Mouse (Mus musculus) kidney, adult 10 weeks (tissue): ENCODE results near the gene Grcc10. TPM values are rescaled to one million over a fixed set of nuclear protein-coding genes. Genes with fewer than 3 reads are reported as not detected.

Experiments
- polyA plus RNA-seq: library from polyadenylated mRNA; stranded (reverse); fragments of 350-450 nt; fragmentation: Illumina TruSeq; extraction: RNeasy Lipid Tissue Mini Kit (QIAGEN cat#74804); gene quantifications from one replicate; pipeline ENCODE4 v1.2.3, GENCODE M21; 2014; ENCODE audit warnings: low read depth, low replicate concordance

The Grcc10 gene
- 2.9 TPM for polyA plus RNA-seq

DNA sequence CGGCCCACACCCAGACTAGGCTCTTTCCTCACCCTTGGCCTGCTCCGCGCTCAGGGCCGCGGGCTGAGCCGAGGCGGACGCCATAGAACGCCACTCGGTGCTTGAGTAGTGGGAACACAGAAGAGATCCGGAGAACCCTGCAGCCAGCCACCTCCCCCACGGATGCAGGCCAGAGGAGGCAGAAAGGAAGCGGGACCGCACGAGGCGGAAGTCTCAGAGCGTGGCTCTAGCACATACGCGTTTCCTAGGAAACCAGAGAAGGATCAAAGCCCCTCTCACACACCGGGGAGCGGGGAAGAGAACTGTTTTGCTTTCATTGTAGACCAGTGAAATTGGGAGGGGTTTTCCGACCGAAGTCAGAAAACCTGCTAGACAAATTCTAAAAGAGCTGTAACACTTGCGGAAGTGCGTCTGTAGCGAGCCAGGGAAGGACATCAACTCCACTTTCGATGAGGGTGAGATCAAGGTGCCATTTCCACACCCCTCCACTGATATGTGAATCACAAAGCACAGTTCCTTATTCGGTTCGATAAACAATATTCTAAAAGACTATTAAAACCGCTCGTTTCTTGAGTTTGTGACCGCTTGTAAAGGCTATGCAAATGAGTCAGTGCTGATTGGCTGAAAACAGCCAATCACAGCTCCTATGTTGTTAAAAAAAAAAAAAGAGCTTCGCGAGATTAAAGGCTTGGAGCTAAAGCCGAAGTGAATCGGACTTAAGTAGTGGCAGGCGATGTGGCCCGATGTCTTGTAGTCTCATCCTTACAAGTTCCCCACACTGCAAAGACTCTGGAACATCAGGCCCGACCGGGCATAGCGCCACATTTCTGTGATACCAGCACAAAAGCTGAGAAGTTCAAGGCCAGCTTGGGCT, at the start of gene Grcc10:
Gene Grcc10, minus strand, starts transcription at position 487 of the 874 bp plus-strand sequence.

DNA sequence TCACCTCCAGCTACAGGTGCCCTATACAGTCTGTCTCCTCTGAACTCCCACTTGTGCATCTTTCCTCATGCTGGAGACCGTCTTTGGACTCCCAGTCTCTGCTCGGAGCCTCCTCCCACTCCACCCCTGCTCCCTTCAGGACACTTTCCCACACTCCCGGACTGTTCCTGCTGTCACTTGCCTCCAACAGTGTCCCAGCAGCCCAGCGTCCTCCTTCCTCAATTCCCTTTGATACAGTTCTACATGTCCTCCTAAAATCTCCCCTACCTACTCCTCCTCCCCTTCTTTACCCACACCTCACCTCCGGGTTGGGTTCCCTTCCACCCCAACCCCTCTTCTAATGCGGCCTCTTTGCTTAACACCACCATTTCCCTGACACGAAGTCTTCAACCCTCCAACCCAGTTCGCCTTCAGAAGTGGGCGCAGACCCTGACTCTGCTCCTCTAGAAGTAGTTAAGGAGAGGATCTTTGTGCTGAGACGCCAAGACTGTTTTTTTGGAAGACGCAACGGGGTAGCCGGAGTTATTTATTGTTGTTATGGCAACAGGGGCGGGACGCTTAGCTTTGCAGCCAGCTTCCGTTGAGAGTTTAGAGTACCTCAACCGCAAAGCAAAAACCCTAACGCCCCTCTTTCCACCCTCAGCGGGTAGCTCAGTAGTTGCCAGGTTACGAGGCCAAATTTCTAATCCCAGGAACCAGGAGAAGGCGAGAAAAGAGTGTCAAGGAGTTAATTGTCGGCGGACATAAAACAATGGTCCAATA, 38.2 kb upstream of the Grcc10 start, which contains the start of gene Lrrc23:
Gene Lrrc23, minus strand, starts transcription at position 506 of the 762 bp plus-strand sequence.

DNA sequence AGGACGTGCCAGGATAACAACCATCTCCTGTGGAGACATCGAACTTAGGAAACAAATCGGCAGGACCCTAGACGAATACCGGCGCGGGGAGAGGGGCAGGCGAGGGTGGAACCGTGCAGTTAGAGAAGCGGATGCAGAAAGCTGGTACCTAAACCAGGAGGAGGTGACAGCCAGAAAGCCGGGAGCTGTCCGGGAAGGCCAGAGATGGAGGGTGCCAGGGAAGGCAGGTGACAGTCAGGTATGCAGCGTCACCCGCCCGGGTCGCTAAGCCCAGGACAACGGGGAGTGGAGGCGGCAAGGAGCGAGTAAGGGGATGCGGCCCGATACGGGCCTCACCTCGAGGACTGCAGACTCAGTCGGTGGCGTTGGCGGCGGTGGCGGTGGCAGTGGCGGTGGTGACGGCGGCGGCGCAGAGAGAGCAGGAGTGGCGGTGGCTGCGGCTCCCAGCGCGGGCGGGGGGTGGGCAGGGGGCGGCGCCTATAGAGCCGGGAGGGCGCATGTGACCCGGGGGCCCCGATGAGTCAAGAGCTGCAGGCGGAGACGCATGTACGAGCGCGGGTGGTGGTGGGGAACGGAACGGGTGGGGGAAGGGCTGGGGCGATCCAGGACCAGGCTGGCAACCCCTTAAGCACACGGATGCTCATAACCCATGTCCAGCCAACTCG, 28.1 kb upstream of the Grcc10 start, which contains the start of gene Eno2:
Gene Eno2, minus strand, starts transcription at position 573 of the 665 bp plus-strand sequence.

DNA sequence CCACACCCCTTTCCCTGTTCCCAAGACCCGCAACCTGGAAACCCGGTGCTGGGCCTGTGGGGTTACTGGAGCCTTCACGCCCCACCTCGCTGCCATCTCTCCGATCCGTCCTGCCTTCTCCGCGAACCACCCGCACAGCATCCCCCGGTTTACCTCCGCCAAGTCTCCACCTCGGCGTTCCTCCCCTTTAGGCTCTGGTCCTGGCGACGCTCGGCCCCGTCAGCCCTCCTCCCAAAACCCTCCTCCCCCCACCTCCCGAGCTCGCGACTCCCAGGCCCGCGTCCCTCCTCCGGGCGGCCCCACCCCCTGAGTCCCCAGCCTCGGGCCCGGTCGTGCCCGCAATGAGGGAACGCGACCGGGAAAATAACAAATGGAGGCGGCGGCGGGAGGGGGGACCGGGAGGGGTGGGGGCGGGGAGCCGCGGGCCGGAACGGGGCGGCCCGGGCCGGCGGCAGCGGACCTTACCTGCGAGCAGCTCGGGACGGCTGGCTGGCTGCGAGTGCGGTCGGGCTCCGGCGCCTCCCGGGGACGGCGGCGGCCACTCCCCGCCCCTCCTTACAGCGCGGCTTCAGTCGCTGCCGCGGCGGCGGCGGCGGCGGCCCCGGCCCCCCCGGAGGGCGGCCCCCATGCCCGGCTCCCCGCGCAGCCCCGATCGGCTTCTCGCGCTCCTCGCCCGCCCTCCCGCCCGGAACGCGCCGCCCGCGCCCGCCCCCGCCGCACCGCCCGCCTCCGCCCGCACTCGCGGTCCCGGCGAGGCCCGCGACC, 14.8 kb upstream of the Grcc10 start, which contains the start of the genes Gm45234 and Atn1:
Gene Gm45234, minus strand, starts transcription at position 191 of the 765 bp plus-strand sequence.
Gene Atn1, minus strand, starts transcription at position 694 of the 765 bp plus-strand sequence.

DNA sequence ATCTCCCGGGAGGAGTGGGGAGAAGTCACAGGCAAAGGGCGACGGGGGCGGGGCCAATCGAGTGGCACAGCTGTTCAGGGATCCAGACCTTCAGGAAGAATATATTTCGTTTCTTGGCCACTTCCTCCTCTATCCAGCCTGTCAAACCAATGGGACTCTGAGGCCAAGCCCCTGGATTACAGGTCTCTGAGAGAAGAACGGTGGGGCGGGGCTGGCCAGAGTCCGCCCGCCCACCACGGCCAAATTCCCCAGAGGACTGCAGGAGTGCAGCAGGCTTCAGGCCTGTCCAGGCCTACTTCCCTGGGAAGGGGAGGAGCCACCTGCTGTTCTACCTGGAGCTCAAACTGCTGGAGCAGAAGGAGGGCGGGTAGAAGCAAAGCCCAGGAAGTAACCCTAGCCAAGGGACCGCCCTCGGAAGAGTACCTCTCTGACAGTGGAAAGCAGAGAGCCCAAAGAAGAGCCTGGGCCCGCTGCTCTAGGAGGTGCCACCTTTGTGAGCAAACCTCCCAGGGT, 2.6 kb downstream of the Grcc10 start, which contains the start of gene Ptpn6:
Gene Ptpn6, minus strand, starts transcription at position 204 of the 513 bp plus-strand sequence.

DNA sequence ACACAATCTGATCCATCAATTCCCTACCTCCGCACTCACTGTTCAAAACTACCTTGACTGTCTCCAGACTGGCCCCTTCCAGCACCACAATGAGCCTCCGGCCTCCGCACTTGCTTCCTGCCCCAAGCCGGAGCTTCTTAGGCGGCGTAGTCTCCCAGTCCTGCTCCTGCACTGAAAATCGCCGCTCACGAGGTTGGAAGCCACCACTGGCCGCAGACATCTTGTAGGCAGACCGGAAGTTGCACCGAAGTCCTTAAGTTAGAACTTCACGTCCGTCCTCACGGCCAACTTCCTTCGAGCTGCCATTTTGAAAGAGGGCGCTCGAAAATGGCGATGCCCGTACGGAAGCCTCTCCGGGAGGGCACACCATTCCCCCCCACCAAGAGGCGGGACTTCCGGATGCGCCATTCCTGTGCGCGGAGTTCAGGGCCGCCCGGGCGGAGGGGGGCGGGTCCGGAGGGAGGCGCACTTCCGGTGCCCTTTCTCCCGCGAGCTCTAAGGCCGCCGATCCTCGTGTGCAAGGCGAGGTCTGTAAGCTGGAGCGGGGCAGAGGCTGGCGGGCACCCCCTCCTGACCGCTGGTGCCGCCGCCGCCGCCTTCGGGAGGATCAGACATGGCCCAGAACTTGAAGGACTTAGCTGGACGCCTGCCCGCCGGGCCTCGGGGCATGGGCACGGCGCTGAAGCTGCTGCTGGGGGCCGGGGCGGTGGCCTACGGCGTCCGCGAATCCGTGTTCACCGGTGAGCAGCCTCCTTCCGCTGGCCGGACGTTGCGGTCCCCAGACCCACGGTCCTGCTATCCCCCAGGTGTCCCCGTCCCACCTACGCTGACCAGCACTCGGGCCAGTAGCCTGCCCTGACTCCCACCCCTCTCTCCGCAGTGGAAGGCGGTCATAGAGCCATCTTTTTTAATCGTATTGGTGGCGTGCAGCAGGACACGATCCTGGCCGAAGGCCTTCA, 29.1 kb downstream of the Grcc10 start, which contains the start of the genes Emg1 and Phb2:
Gene Emg1, minus strand, starts transcription at position 355 of the 959 bp plus-strand sequence.
Gene Phb2, plus strand, starts transcription at position 513 of the 959 bp plus-strand sequence.

Other genes with a start within 250 kb of the Grcc10 start
- gene C1rl, start 248.3 kb downstream of the Grcc10 start, polyA plus RNA-seq, result 5.5 TPM
- gene C1ra, start 229.0 kb downstream of the Grcc10 start, polyA plus RNA-seq, result 6.9 TPM
- 38.4 TPM for gene C1s1, start 199.0 kb downstream of the Grcc10 start, polyA plus RNA-seq
- not detected for gene C1rb, start 171.1 kb downstream of the Grcc10 start, polyA plus RNA-seq
- 0.20 TPM for gene C1s2, start 105.3 kb downstream of the Grcc10 start, polyA plus RNA-seq
- gene Lpcat3, start 78.3 kb downstream of the Grcc10 start, polyA plus RNA-seq, result 51.6 TPM
- 19.5 TPM for gene Emg1, start 29.2 kb downstream of the Grcc10 start, polyA plus RNA-seq
- 27.3 TPM for gene Phb2, start 29.0 kb downstream of the Grcc10 start, polyA plus RNA-seq
- gene Ptpn6, start 2.7 kb downstream of the Grcc10 start, polyA plus RNA-seq, result 1.1 TPM
- gene Gm45234, start 14.6 kb upstream of the Grcc10 start, polyA plus RNA-seq, result not detected
- 1.1 TPM for gene Atn1, start 15.2 kb upstream of the Grcc10 start, polyA plus RNA-seq
- gene Eno2, start 28.3 kb upstream of the Grcc10 start, polyA plus RNA-seq, result not detected
- gene Lrrc23, start 38.4 kb upstream of the Grcc10 start, polyA plus RNA-seq, result not detected
- 0.36 TPM for gene Spsb2, start 67.3 kb upstream of the Grcc10 start, polyA plus RNA-seq
- gene Tpi1, start 72.9 kb upstream of the Grcc10 start, polyA plus RNA-seq, result 40.9 TPM
- 17.3 TPM for gene Usp5, start 88.1 kb upstream of the Grcc10 start, polyA plus RNA-seq
- gene Cdca3, start 88.2 kb upstream of the Grcc10 start, polyA plus RNA-seq, result 0.69 TPM
- gene Gnb3, start 98.9 kb upstream of the Grcc10 start, polyA plus RNA-seq, result not detected
- not detected for gene P3h3, start 116.4 kb upstream of the Grcc10 start, polyA plus RNA-seq
- not detected for gene Gpr162, start 122.6 kb upstream of the Grcc10 start, polyA plus RNA-seq
- 0.36 TPM for gene Cd4, start 146.8 kb upstream of the Grcc10 start, polyA plus RNA-seq
- not detected for gene Lag3, start 170.3 kb upstream of the Grcc10 start, polyA plus RNA-seq
- 287 TPM for gene Ptms, start 178.7 kb upstream of the Grcc10 start, polyA plus RNA-seq
- 11.8 TPM for gene Mlf2, start 190.0 kb upstream of the Grcc10 start, polyA plus RNA-seq
- 21.7 TPM for gene Cops7a, start 224.2 kb upstream of the Grcc10 start, polyA plus RNA-seq